Mouse (Mus musculus): ENCODE results near the gene Crebzf.

DNA sequence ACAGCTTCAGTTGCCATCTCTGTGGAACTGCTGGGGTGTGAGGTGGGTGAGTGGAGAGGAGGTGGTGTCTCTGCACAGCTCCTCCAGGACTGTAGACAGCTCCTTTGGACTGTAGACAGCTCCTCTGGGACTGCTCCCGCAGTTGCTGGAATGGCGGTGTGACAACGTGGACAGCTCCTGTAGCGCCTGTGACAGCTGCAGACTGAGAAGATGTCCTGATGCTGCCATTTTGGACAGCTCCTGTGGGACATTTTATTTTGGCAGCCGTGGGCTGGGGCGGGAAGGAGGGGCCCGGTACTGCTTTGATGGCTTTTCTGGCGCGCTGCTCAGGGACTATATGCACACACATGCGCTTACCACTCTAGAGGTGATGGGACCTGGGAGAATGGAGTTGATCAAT is 17.8 kb downstream of the Crebzf start:
- TF ChIP-seq CTCF (IDR thresholded peaks at IDR 0.05; ENCODE audit: extremely low read depth, insufficient read depth, insufficient read length, insufficient replicate concordance) (no peak), POLR2A (IDR thresholded peaks at IDR 0.05; ENCODE audit: low read depth, low read length) (no peak)
